Mouse (Mus musculus): ENCODE measurements around the gene Nup210. TPM values are rescaled to one million over a fixed set of nuclear protein-coding genes. Genes with fewer than 3 reads are reported as not detected.

The Nup210 gene
- polyA plus RNA-seq, 1 experiment from 2014 or later: 11.8 TPM

DNA sequence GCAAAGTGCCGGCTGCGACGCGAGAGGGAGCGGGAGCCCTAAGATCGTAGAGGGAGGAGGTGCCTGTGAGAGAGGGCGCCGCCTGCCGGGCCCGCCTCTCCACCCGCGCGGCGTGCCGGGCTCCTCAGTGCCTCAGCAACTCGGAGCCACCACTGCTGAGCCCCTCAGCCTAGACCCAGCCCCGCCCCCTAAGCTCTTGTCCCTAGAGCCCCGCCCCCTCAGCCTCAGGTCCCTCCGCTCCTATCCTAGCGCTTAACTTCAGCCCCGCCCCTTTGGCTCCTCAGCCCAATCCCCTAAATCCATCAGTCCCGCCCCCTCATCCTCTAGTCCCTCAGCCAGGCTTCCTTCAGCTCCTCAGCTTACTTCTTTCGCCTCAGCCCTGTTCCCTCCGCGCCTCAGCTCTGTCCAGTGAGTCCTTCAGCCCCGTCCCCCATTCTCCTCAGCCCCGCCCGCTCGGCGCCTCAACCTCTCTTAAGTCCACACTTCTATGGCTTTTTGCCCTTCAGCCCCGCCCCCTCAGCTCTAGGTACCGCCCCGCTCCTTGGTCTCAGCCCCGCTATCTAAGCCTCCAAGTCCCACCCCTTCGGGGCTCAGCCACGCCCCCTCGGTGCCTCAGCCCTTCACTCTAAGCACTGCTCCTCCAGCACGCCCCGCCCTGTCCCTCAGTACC, 127.8 kb downstream of the Nup210 start, which contains the start of gene Iqsec1:
Iqsec1 (minus strand) TSS at position 38 of the 670 bp plus-strand sequence.
- Histone ChIP-seq H3K27me3 (ENCODE audit: insufficient read depth, low read length) (peaks cover 24% of the 10 kb centered on the region), H3K27ac (ENCODE audit: low read depth) (no peak within 1 kb of the TSS), H3K36me3 (replicated peaks; ENCODE audit: insufficient read depth, low read length) (no peaks in the 10 kb centered on the region), H3K4me2 (ENCODE audit: low read depth, low read length) (peak within 1 kb of the TSS; percentile 99), H3K4me3 (ENCODE audit: low read depth, low read length) (peak within 1 kb of the TSS; percentile 58), H3K9ac (replicated peaks) (peak within 1 kb of the TSS; percentile 44), H3K9me3 (ENCODE audit: low read length) (peaks cover 2% of the 10 kb centered on the region; the same call in 1 of the 2 replicates), H3K4me1 (ENCODE audit: insufficient read depth) (peaks cover 27% of the 10 kb centered on the region)
- peak; percentile 72 for TF ChIP-seq CTCF (IDR thresholded peaks at IDR 0.05; ENCODE audit: low read depth)
- TF ChIP-seq EP300 (IDR thresholded peaks at IDR 0.05; ENCODE audit: low read depth): no peak
- peak; percentile 89 for ATAC-seq
- 1% methylated on average over 29 of the region's 39 CpGs for WGBS (ENCODE audit: insufficient replicate concordance)
- DNase-seq: peak; percentile 93

DNA sequence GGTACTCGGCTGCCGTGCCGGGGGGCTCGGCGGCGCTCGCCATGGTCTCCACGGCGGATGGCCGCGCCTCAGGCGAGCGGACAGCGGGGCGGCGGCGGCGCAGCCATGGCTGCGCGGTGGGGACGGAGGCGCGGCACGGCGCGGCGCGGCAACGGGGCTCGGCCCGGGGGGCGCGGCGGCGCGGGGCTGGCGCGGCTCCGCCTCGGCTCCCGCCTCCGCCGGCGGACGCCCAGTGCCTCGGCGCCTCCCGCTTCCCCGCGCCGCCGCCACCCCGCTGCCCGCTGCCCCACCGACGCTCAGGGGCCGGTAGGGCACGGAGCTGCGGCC, 128.4 kb downstream of the Nup210 start:
- Histone ChIP-seq H3K27ac (ENCODE audit: low read depth) (no peak overlapping the region), H3K4me3 (ENCODE audit: low read depth, low read length) (peak overlapping the region; percentile 58)
- DNase-seq: no peak

DNA sequence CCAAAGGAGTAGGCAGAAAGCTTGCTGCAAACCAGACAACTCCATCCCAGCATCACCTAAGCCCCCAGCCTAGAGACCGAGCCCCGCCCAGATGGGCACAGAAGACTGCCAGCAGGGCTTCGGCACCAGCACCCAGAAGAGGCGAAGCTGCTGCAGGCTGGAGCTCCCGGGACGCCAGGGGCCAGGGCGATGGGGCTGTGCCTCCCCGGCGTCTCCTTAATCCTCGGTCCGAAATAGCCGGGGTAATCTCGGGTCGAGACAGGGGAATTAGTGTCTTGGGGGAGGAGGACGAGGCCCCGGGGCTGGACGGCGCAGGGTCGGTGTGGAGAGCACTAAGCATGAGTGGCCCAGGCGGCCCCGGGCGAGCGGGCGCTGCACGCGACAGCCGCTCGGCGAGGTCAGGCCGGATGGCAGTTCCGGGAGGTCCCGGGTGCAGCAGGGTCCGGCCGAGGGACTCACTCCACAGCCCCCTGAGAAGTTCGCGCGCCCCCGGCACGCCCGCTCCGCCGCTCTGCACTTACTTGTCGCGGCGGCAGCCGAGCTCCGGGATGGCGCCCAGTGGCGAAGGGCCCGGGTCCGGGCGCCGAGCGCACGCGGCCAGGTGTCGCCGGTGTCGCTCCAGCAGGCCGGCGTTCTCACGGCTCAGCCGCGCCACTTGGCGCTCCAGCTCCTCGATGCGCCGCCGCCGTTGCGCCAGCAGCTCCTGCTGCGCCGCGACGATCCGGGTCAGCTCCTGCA, 128.9 kb downstream of the Nup210 start:
- H3K9ac ChIP-seq (replicated peaks): peak overlapping the region; percentile 44

More for the DNA sequence above, 128.4 kb downstream of the Nup210 start:
- Histone ChIP-seq H3K36me3 (replicated peaks; ENCODE audit: insufficient read depth, low read length) (no peaks in the 10 kb centered on the region), H3K4me2 (ENCODE audit: low read depth, low read length) (peak overlapping the region; percentile 99), H3K27me3 (ENCODE audit: insufficient read depth, low read length) (peaks cover 24% of the 10 kb centered on the region), H3K9ac (replicated peaks) (peak overlapping the region; percentile 44), H3K4me1 (ENCODE audit: insufficient read depth) (peaks cover 27% of the 10 kb centered on the region), H3K9me3 (ENCODE audit: low read length) (peaks cover 2% of the 10 kb centered on the region; the same call in 1 of the 2 replicates)
- peak; percentile 11 for ATAC-seq
- under 1% methylated on average over 32 of the region's 59 CpGs for WGBS (ENCODE audit: insufficient replicate concordance)
- TF ChIP-seq CTCF (IDR thresholded peaks at IDR 0.05; ENCODE audit: low read depth) (no peak), EP300 (IDR thresholded peaks at IDR 0.05; ENCODE audit: low read depth) (no peak)

DNA sequence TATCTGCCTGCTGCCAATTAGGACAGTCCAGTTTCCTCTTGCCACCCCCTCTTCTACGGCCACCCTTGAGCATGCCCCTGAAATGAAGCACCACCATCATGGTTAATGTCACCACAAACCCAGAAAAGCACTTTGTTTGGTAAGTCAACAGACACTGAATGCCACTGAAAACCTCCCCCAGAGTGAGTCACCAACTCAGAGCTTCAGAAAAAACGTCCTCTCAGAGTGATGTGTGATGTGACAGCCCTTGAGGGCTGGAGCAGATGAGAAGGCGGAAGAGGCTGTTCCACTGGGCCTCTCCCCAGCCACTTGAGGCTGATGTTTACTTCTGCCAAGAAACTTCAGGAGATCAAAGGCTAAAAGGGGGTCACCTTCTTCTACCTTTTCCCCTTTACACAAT, 132.5 kb downstream of the Nup210 start:
- Histone ChIP-seq H3K27me3 (ENCODE audit: insufficient read depth, low read length) (peaks cover 22% of the 10 kb centered on the region), H3K9ac (replicated peaks) (no peak overlapping the region), H3K27ac (ENCODE audit: low read depth) (no peak overlapping the region), H3K36me3 (replicated peaks; ENCODE audit: insufficient read depth, low read length) (no peaks in the 10 kb centered on the region), H3K4me1 (ENCODE audit: insufficient read depth) (peaks cover 29% of the 10 kb centered on the region), H3K9me3 (ENCODE audit: low read length) (no peaks in the 10 kb centered on the region), H3K4me3 (ENCODE audit: low read depth, low read length) (no peak overlapping the region), H3K4me2 (ENCODE audit: low read depth, low read length) (no peak overlapping the region)
- ATAC-seq: no peak
- 48% methylated on average over 3 of the region's 3 CpGs for WGBS (ENCODE audit: insufficient replicate concordance)
- DNase-seq: no peak
- TF ChIP-seq EP300 (IDR thresholded peaks at IDR 0.05; ENCODE audit: low read depth) (no peak), CTCF (IDR thresholded peaks at IDR 0.05; ENCODE audit: low read depth) (no peak)

More for the DNA sequence above, 128.9 kb downstream of the Nup210 start:
- Histone ChIP-seq H3K9me3 (ENCODE audit: low read length) (peaks cover 2% of the 10 kb centered on the region; the same call in 1 of the 2 replicates), H3K27ac (ENCODE audit: low read depth) (no peak overlapping the region), H3K4me1 (ENCODE audit: insufficient read depth) (peaks cover 27% of the 10 kb centered on the region), H3K4me2 (ENCODE audit: low read depth, low read length) (peak overlapping the region; percentile 99), H3K4me3 (ENCODE audit: low read depth, low read length) (peak overlapping the region; percentile 58), H3K36me3 (replicated peaks; ENCODE audit: insufficient read depth, low read length) (no peaks in the 10 kb centered on the region), H3K27me3 (ENCODE audit: insufficient read depth, low read length) (peaks cover 24% of the 10 kb centered on the region)
- TF ChIP-seq EP300 (IDR thresholded peaks at IDR 0.05; ENCODE audit: low read depth): no peak
- TF ChIP-seq CTCF (IDR thresholded peaks at IDR 0.05; ENCODE audit: low read depth): no peak
- ATAC-seq (no peak), DNase-seq (peak; percentile 40)
- WGBS (ENCODE audit: insufficient replicate concordance): under 1% methylated on average over 57 of the region's 76 CpGs

DNA sequence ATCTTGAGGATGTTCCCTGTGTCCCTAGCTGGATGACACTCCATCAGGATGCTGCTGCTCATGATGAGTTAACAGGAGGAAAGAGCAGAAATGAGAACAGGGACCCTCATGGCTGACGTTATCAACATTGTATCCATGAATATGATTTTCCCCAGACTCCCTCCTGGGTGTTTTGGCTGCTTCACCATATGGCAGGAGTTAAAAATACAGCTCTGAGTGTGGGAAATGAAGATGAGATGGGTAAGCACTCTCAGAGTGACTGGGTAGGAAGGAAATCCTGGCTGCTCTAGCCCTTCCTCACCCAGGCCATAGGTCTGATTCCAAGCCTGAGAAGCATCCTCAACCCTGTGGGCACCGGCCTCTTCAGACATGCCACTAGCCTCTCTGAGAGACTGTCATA, 142.3 kb downstream of the Nup210 start:
- H3K4me2 ChIP-seq (ENCODE audit: low read depth, low read length): no peak overlapping the region
- no peaks in the 10 kb centered on the region for H3K4me1 ChIP-seq (ENCODE audit: insufficient read depth)
- no peaks in the 10 kb centered on the region for H3K9me3 ChIP-seq (ENCODE audit: low read length)
- WGBS (ENCODE audit: insufficient replicate concordance): 75% methylated on average over 2 of the region's 2 CpGs
- no peaks in the 10 kb centered on the region for H3K36me3 ChIP-seq (replicated peaks; ENCODE audit: insufficient read depth, low read length)
- DNase-seq (no peak), ATAC-seq (no peak)
- H3K27me3 ChIP-seq (ENCODE audit: insufficient read depth, low read length): no peaks in the 10 kb centered on the region
- H3K27ac ChIP-seq (ENCODE audit: low read depth): no peak overlapping the region
- no peak overlapping the region for H3K9ac ChIP-seq (replicated peaks)
- no peak for TF ChIP-seq CTCF (IDR thresholded peaks at IDR 0.05; ENCODE audit: low read depth)
- TF ChIP-seq EP300 (IDR thresholded peaks at IDR 0.05; ENCODE audit: low read depth): no peak
- no peak overlapping the region for H3K4me3 ChIP-seq (ENCODE audit: low read depth, low read length)

DNA sequence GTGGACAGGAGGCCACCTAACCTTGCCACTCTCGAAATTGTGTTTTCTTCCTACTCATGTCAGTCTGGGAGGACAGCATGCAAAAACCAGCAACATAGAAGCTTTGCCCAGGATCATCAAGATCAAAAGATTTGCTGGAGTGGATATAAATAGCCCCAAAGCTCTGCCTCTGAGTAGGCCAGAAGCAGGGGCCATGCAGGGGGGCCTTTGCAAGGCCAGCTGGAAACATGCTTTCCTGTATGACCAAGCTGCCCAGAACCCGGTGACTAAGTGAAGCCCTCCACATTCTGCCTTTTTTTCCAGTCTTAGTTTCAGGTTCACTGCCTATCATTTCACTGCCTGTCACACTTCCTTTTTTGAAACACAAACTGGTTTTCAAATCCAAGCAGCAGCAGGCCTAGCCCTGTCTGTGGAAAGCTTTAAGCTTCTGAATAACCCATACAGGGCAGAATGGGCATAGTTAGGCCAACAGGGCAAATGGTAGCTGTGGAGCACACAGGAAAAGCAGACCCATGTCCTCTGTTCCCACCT, 147.2 kb downstream of the Nup210 start:
- no peak for ATAC-seq
- H3K4me2 ChIP-seq (ENCODE audit: low read depth, low read length): no peak overlapping the region
- H3K4me1 ChIP-seq (ENCODE audit: insufficient read depth): no peaks in the 10 kb centered on the region
- H3K27ac ChIP-seq (ENCODE audit: low read depth): no peak overlapping the region
- H3K36me3 ChIP-seq (replicated peaks; ENCODE audit: insufficient read depth, low read length): no peaks in the 10 kb centered on the region
- no peak overlapping the region for H3K9ac ChIP-seq (replicated peaks)
- no peak for DNase-seq
- TF ChIP-seq EP300 (IDR thresholded peaks at IDR 0.05; ENCODE audit: low read depth): no peak
- TF ChIP-seq CTCF (IDR thresholded peaks at IDR 0.05; ENCODE audit: low read depth): no peak
- no peak overlapping the region for H3K4me3 ChIP-seq (ENCODE audit: low read depth, low read length)
- no peaks in the 10 kb centered on the region for H3K27me3 ChIP-seq (ENCODE audit: insufficient read depth, low read length)
- WGBS (ENCODE audit: insufficient replicate concordance): 38% methylated on average over 2 of the region's 2 CpGs
- no peaks in the 10 kb centered on the region for H3K9me3 ChIP-seq (ENCODE audit: low read length)

Other genes with a start within 250 kb of the Nup210 start
- 4.0 and 4.2 TPM in 2 replicates for gene Iqsec1, start 128.1 kb downstream of the Nup210 start, polyA plus RNA-seq (2015; fragmentation: Nextera tagmentation; extraction: Ambion mirVana)
- 3.4 and 4.6 TPM in 2 replicates for gene Hdac11, start 39.8 kb upstream of the Nup210 start, polyA plus RNA-seq (2015; fragmentation: Nextera tagmentation; extraction: Ambion mirVana)
- 3.8 and 4.0 TPM in 2 replicates for gene Fbln2, start 95.6 kb upstream of the Nup210 start, polyA plus RNA-seq (2015; fragmentation: Nextera tagmentation; extraction: Ambion mirVana)